Comparison of ENCODE assay signal across 29 mouse cellular contexts in genomic region chr1:71304588-71304987, GRCm38 (mm10).
"Had no signal": no experiment of that assay in that cellular context is flagged by ENCODE, and none has a peak within 500 bp of the region (broad histone marks: within the 10 kb centered on the region; RNA-seq: fewer than 3 reads in every experiment).

No protein-coding gene starts in this region.

- H3K27ac ChIP-seq: embryonic facial prominence, embryonic 10.5 days; embryonic facial prominence, embryonic 12.5 days; embryonic facial prominence, embryonic 13.5 days; embryonic facial prominence, embryonic 15.5 days; forebrain, embryonic 10.5 days; forebrain, embryonic 12.5 days; forebrain, embryonic 13.5 days; forebrain, embryonic 15.5 days; gastrocnemius, adult 2 months; heart, adult 2 months had no signal

- H3K9ac ChIP-seq: embryonic facial prominence, embryonic 12.5 days; embryonic facial prominence, embryonic 13.5 days; embryonic facial prominence, embryonic 15.5 days; forebrain, embryonic 12.5 days; forebrain, embryonic 13.5 days; forebrain, embryonic 15.5 days; forebrain, postnatal 0 days had no signal

- H3K36me3 ChIP-seq: embryonic facial prominence, embryonic 10.5 days; embryonic facial prominence, embryonic 12.5 days; embryonic facial prominence, embryonic 13.5 days; embryonic facial prominence, embryonic 15.5 days; forebrain, embryonic 10.5 days; forebrain, embryonic 12.5 days; forebrain, embryonic 15.5 days had no signal

- ATAC-seq: forebrain, embryonic 13.5 days; forebrain, embryonic 14.5 days; forebrain, embryonic 15.5 days; forebrain, embryonic 16.5 days; forebrain, postnatal 0 days had no signal

- H3K9me3 ChIP-seq: embryonic facial prominence, embryonic 10.5 days; embryonic facial prominence, embryonic 12.5 days; embryonic facial prominence, embryonic 13.5 days; embryonic facial prominence, embryonic 15.5 days; forebrain, embryonic 10.5 days; forebrain, embryonic 12.5 days; forebrain, embryonic 13.5 days; forebrain, embryonic 15.5 days had no signal

- H3K4me1 ChIP-seq: embryonic facial prominence, embryonic 15.5 days; forebrain, embryonic 12.5 days; forebrain, embryonic 13.5 days; forebrain, embryonic 15.5 days had no signal

- DNase-seq: cerebellum, adult 2 months; cerebellum, adult 8-10 months; cerebellum, adult 9-10 months; cerebellum, adult 9-11 months; cerebellum, postnatal 10 days; cerebellum, postnatal 14 days; cerebellum, postnatal 25 days; cerebellum, postnatal 36 days; embryo, embryonic 11 days; forebrain, postnatal 0 days; gastrocnemius, adult 2 months; gastrocnemius, postnatal 10 days; gastrocnemius, postnatal 14 days; gastrocnemius, postnatal 25 days; gastrocnemius, postnatal 36 days; heart, adult 11 months; heart, adult 18-20 months; heart, adult 2 months had no signal

- H3K4me2 ChIP-seq: embryonic facial prominence, embryonic 12.5 days; embryonic facial prominence, embryonic 13.5 days; embryonic facial prominence, embryonic 15.5 days; forebrain, embryonic 12.5 days; forebrain, embryonic 13.5 days; forebrain, embryonic 15.5 days had no signal

- H3K27me3 ChIP-seq: embryonic facial prominence, embryonic 12.5 days; embryonic facial prominence, embryonic 13.5 days; embryonic facial prominence, embryonic 15.5 days; forebrain, embryonic 12.5 days; forebrain, embryonic 13.5 days; forebrain, embryonic 15.5 days had no signal

- H3K4me3 ChIP-seq: embryonic facial prominence, embryonic 10.5 days; embryonic facial prominence, embryonic 12.5 days; embryonic facial prominence, embryonic 13.5 days; embryonic facial prominence, embryonic 15.5 days; erythroblast, embryonic 14.5 days; forebrain, embryonic 10.5 days; forebrain, embryonic 12.5 days; forebrain, embryonic 13.5 days; forebrain, embryonic 15.5 days; gastrocnemius, adult 2 months; heart, adult 2 months had no signal
